Mouse (Mus musculus) embryonic facial prominence, embryonic 13.5 days (tissue): ENCODE measurements at regions not wholly inside any gene's neighbourhood (a gene's known extent, or its start where the extent isn't known, plus 50 kb on each side); places are given as distances from the start of the nearest gene placed in this dataset.

Experiments used
- ATAC-seq: fragments of 200-750 bp; cut with Nextera tagmentation; 2 replicates; pipeline ENCODE4 v1.8.0; 2017; ENCODE audit warnings: low read depth; ENCODE audit not compliant: insufficient number of reproducible peaks, insufficient read depth, low FRiP score, low TSS enrichment
- H3K27ac ChIP-seq: fragments of 300-500 bp; sonication (generic); 2 replicates; pipeline ENCODE4 v1.5.1; 2015; ENCODE audit warnings: moderate library complexity, mild to moderate bottlenecking, inconsistent platforms
- H3K27me3 ChIP-seq: fragments of 300-500 bp; sonication (generic); 2 replicates; pipeline ENCODE4 v1.6.1; 2015; ENCODE audit warnings: mild to moderate bottlenecking, inconsistent platforms
- H3K36me3 ChIP-seq: fragments of 300-500 bp; sonication (generic); 2 replicates; pipeline ENCODE4 v1.6.1; 2015; ENCODE audit warnings: mild to moderate bottlenecking, inconsistent platforms
- H3K4me1 ChIP-seq: fragments of 300-500 bp; sonication (generic); 2 replicates; pipeline ENCODE4 v1.6.1; 2015; ENCODE audit warnings: inconsistent platforms
- H3K4me2 ChIP-seq: fragments of 300-500 bp; sonication (generic); 2 replicates; pipeline ENCODE4 v1.6.1; 2015; ENCODE audit warnings: moderate library complexity, mild to moderate bottlenecking, inconsistent platforms
- H3K4me3 ChIP-seq: fragments of 300-500 bp; sonication (generic); 2 replicates; pipeline ENCODE4 v1.5.1; 2015; ENCODE audit warnings: mild to moderate bottlenecking, inconsistent platforms
- H3K9ac ChIP-seq: fragments of 300-500 bp; sonication (generic); 2 replicates; pipeline ENCODE4 v1.6.1; 2015; ENCODE audit warnings: mild to moderate bottlenecking, inconsistent platforms
- H3K9me3 ChIP-seq: fragments of 300-500 bp; sonication (generic); 2 replicates; pipeline ENCODE4 v1.6.1; 2016; ENCODE audit warnings: inconsistent platforms
- WGBS: fragments of 180-500 bp; shearing (Covaris S2); methylation state at CpG from one replicate; pipeline ENCODE4 v1.1.7; 2015; ENCODE audit warnings: mixed read lengths; 5-methylcytosine and 5-hydroxymethylcytosine counted together

DNA sequence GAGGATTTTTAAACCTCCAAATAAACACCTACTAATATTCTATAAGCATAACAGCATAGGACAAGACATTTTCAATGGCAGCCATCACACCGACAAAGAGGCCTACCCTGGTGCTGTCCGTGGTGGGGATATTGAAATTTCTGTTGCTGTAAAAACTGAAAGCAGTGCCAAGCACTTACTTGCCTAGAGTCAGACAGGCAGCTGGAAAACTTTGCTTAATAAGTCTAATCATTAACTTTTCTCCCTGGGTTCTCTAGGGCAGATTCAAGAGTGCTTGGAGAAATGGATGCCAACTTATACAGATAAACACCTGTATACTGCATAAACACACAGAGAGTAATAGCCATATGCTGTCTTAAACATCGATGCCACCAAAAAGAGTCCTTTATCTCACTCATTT is 192.3 kb upstream of the Ddx18 start:
- H3K27ac ChIP-seq, result no peak overlapping the region
- 77% methylated on average over 3 of the region's 3 CpGs for WGBS
- ATAC-seq, result no peak
- no peaks in the 10 kb centered on the region for H3K27me3 ChIP-seq
- H3K4me3 ChIP-seq, result no peak overlapping the region
- peaks cover 7% of the 10 kb centered on the region; the same call in 1 of the 2 replicates for H3K4me1 ChIP-seq
- no peaks in the 10 kb centered on the region for H3K9me3 ChIP-seq
- H3K36me3 ChIP-seq, result no peaks in the 10 kb centered on the region
- no peak overlapping the region for H3K4me2 ChIP-seq
- no peak overlapping the region for H3K9ac ChIP-seq

DNA sequence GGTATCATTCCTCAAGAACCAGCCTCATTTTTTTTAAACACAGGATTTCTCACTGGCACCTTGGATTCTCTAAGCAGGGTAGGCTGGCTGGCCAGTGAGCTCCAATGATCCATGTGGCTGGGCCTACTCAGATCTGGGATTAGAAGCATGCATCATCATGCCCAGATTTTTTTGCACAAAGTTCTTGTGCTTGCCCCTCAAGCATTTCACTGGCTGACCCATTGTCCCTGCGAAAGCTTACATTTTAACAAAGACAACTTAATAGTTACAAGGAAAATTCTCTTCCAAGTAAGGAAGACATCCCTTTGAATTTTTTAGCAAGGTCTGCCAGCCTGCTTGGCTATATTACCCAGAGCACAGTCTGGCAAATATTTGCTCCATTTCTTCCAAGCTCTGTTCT is 177.4 kb upstream of the Ddx18 start:
- H3K4me3 ChIP-seq, result no peak overlapping the region
- no peaks in the 10 kb centered on the region for H3K27me3 ChIP-seq
- WGBS, result 83% methylated on average over 1 of the region's 1 CpGs
- no peaks in the 10 kb centered on the region for H3K36me3 ChIP-seq
- no peaks in the 10 kb centered on the region for H3K4me1 ChIP-seq
- no peaks in the 10 kb centered on the region for H3K9me3 ChIP-seq
- H3K9ac ChIP-seq, result no peak overlapping the region
- no peak overlapping the region for H3K4me2 ChIP-seq
- no peak for ATAC-seq
- H3K27ac ChIP-seq, result no peak overlapping the region

DNA sequence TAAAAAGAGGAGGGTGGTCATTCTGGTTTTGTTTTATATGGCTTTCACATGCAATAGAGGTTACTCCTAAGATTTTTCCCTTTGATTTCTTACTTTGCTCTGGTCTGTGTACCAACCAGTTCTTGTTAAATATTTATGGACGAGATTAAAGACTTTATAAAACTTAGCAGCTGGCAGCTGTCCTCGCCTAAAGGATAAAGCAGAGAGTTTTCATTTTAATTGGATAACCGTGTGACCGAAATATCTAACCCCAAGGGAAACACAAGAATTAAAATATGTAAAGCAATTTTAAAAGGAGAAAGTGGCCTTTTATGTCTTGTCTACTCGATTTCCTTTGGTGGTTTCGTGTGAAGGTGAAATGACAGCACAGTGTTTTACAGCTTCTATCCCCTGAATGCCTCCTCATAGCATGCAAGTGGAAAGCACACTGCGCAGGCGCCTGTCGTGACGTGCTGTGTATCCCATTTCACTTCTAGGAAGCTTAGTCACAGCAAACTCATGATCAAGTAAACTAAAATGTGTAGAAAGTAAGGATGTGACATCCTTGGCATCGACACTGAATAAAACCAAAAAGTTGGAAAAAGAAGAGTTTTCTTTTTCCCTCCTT is 167.4 kb upstream of the Ddx18 start:
- WGBS, result 55% methylated on average over 11 of the region's 11 CpGs
- no peak for ATAC-seq

DNA sequence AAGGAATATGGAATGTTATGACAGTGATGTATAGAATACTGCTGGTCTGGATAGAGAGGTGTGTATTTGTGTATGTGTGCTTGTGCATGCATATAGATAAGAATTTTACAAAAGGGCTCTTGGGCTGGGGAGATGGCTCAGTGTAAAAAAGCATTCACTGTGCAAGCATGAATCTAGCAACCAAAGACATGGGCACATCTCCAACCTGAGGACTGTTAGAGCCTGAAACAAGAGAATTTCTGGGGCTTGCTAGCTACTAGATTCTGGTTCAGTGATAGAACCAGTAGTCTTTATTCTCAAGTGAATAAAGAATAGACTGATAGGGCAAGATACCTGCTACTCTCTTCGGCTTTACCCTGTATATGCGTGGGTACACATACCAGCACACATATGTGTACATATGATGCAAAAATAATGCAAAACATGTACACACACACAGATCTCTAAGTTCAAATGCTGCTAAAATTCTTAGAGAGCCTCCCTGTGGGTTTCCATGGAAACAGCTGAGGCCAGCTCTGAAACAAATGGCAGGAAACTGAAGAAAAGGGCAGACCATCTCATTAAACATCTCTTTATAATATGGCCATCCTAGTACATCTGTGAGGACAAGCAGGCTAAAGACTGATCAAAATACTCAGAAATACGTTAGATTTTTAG is 166.8 kb upstream of the Ddx18 start:
- H3K4me2 ChIP-seq, result no peak overlapping the region
- H3K9me3 ChIP-seq, result no peaks in the 10 kb centered on the region
- H3K4me3 ChIP-seq, result no peak overlapping the region
- 70% methylated on average over 3 of the region's 3 CpGs for WGBS
- ATAC-seq, result no peak
- no peaks in the 10 kb centered on the region for H3K27me3 ChIP-seq
- no peaks in the 10 kb centered on the region for H3K36me3 ChIP-seq
- no peak overlapping the region for H3K9ac ChIP-seq
- 0 out of 2 replicates have a peak, but pooled peaks cover 3% of the 10 kb centered on the region for H3K4me1 ChIP-seq
- no peak overlapping the region for H3K27ac ChIP-seq

More for the DNA sequence above, 167.4 kb upstream of the Ddx18 start:
- Histone ChIP-seq H3K4me2 (no peak overlapping the region), H3K36me3 (no peaks in the 10 kb centered on the region), H3K4me3 (no peak overlapping the region), H3K9me3 (no peaks in the 10 kb centered on the region), H3K9ac (no peak overlapping the region), H3K27me3 (no peaks in the 10 kb centered on the region), H3K27ac (no peak overlapping the region), H3K4me1 (0 out of 2 replicates have a peak, but pooled peaks cover 3% of the 10 kb centered on the region)

DNA sequence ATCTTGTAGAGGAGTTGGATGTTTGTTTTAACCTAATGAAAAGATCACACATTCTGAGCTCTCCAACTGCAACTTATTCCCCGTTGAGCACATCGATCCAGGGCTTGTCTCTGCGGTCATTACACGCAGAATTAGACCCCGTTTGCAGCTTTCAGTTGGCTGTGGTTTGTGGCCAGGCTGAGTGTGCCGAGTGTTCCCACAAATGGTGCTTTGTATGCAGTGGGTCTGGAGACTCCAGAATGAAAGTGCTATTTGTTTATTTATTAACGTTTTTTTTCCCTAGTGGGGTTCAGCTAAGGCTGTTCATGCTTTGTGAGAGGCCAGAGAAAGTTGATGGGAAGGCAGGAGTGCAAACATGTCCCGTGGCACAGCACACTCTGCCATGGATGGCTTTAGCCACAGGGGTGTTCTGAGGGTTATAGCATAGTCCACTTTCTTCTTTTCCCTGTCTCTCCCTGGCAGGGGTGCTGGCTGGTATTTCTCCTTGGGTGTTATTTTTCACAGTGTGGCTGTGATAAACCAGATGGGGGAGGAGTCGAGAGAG is 141.6 kb upstream of the Ddx18 start:
- no peak for ATAC-seq
- Histone ChIP-seq H3K4me3 (no peak overlapping the region), H3K9ac (no peak overlapping the region), H3K4me2 (no peak overlapping the region), H3K36me3 (no peaks in the 10 kb centered on the region), H3K4me1 (0 out of 2 replicates have a peak, but pooled peaks cover 3% of the 10 kb centered on the region), H3K9me3 (peaks cover 4% of the 10 kb centered on the region; the same call in 1 of the 2 replicates), H3K27ac (no peak overlapping the region), H3K27me3 (no peaks in the 10 kb centered on the region)
- whole genome bisulfite sequencing, result 54% methylated on average over 9 of the region's 9 CpGs

DNA sequence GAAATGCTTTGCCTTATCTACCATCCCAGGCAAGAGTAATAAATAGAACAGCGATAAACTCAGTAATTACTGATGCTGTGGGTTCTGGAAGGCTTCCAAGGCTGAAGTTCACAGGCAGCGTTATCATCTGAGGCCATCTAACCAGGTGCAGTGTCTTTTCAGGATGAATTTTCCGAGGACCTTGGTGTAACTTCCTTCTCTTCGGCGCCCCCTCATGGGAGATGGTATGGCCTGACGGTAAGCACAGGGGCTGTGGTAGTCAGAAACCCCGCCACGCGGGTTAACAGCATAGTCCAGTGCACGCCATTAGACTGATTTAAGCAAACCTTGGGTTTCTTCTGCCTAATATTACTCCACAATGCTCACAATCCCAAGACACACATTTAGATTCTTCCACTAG is 140.5 kb upstream of the Ddx18 start:
- no peak overlapping the region for H3K4me2 ChIP-seq
- H3K4me3 ChIP-seq, result no peak overlapping the region
- WGBS, result 69% methylated on average over 10 of the region's 10 CpGs

DNA sequence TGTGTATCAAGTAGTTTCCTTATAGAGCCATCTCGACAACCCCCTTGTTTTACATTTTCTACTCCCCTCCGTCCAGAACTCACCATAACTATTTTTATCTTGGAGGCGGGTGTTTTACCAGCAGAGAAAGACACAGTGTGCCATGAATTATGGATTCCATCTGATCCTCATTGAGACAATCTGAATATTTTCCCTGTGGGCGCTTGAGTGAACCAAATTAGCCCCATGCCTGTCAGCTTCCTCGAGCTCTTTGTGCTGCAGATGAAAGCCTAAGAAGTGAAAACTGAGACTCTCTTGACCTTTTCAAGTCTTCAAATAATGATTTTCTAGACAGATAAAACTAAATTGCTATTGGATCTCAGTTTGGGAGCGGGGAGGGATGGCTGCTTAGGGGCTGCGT is 134.0 kb upstream of the Ddx18 start:
- Histone ChIP-seq H3K9me3 (no peaks in the 10 kb centered on the region), H3K36me3 (no peaks in the 10 kb centered on the region), H3K4me2 (peak overlapping the region; percentile 39), H3K4me3 (no peak overlapping the region), H3K9ac (no peak overlapping the region), H3K4me1 (peaks cover 19% of the 10 kb centered on the region), H3K27me3 (no peaks in the 10 kb centered on the region), H3K27ac (peak overlapping the region; percentile 49)
- 9% methylated on average over 7 of the region's 7 CpGs for WGBS
- no peak for ATAC-seq

More for the DNA sequence above, 140.5 kb upstream of the Ddx18 start:
- ATAC-seq, result no peak
- no peak overlapping the region for H3K27ac ChIP-seq
- no peak overlapping the region for H3K9ac ChIP-seq
- H3K4me1 ChIP-seq, result 0 out of 2 replicates have a peak, but pooled peaks cover 3% of the 10 kb centered on the region
- H3K27me3 ChIP-seq, result no peaks in the 10 kb centered on the region
- H3K36me3 ChIP-seq, result no peaks in the 10 kb centered on the region
- H3K9me3 ChIP-seq, result no peaks in the 10 kb centered on the region

DNA sequence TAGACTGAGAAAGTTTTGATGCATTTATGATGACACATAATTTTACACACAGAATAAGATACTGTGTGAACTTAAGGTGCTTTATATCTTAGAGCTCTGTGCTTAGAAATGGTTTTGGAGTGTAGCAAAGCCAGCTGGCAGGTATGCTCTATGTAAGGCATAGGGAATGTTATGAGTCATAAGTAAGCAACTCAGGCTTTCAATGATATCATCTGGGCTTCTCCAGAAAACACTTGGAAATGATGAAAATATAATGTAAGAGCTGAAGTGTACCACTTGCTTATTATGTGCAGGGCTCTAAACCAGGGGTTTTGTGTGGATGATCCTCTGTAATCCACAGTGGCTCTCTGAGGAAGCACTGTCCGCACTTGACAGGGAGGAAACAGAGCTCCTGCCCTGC is 86.1 kb upstream of the Ddx18 start:
- no peak for ATAC-seq

DNA sequence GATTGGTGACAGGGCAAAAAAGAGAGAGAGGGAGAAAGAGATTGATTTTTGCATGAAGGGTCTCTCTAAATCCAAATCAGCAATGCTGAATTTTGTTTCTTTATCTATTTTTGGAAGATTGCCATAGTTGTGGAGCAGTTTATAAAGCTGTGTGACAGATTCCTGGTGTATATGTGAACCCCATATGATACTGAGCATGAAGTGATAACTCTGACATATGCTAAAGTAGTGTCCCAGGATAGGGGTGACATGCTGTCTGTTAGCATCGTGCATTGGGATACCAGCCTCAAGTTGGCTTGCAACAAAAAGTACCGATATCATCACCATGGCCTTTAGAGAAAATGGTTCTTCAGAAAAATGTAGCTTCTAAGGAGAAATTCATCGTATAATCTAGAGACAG is 82.3 kb upstream of the Ddx18 start:
- Histone ChIP-seq H3K36me3 (no peaks in the 10 kb centered on the region), H3K9me3 (no peaks in the 10 kb centered on the region), H3K9ac (no peak overlapping the region), H3K4me1 (no peaks in the 10 kb centered on the region), H3K27ac (no peak overlapping the region), H3K4me3 (no peak overlapping the region), H3K27me3 (no peaks in the 10 kb centered on the region), H3K4me2 (no peak overlapping the region)
- 87% methylated on average over 3 of the region's 3 CpGs for WGBS
- no peak for ATAC-seq

More for the DNA sequence above, 86.1 kb upstream of the Ddx18 start:
- H3K27me3 ChIP-seq, result no peaks in the 10 kb centered on the region
- WGBS, result 71% methylated on average over 1 of the region's 1 CpGs
- H3K9ac ChIP-seq, result no peak overlapping the region
- no peak overlapping the region for H3K4me3 ChIP-seq
- no peak overlapping the region for H3K4me2 ChIP-seq
- no peaks in the 10 kb centered on the region for H3K4me1 ChIP-seq
- H3K36me3 ChIP-seq, result no peaks in the 10 kb centered on the region
- H3K9me3 ChIP-seq, result no peaks in the 10 kb centered on the region
- no peak overlapping the region for H3K27ac ChIP-seq

DNA sequence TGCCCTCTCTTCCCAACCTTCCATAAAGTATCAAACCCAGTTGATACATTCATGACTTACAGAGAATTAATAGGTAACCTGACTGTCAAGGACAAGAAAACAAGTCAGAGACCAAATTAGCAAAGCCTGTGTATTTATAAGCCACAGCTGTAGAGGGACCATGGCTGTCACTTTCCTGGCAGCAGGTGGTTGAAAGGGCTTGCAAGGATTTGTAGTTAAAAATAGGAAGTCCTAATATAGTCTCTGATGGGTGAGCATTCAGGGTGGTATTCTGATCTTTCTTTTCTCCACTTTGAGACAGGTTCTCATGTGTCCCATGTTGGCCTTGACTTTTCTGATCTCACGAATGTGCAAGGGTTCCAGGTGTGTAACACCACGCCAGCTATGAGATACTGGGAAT is 63.7 kb upstream of the Ddx18 start:
- no peak for ATAC-seq
- no peaks in the 10 kb centered on the region for H3K27me3 ChIP-seq
- H3K36me3 ChIP-seq, result no peaks in the 10 kb centered on the region
- H3K4me3 ChIP-seq, result no peak overlapping the region
- H3K4me2 ChIP-seq, result no peak overlapping the region
- H3K27ac ChIP-seq, result no peak overlapping the region
- WGBS, result 74% methylated on average over 2 of the region's 2 CpGs
- H3K9me3 ChIP-seq, result no peaks in the 10 kb centered on the region
- H3K9ac ChIP-seq, result no peak overlapping the region
- no peaks in the 10 kb centered on the region for H3K4me1 ChIP-seq

DNA sequence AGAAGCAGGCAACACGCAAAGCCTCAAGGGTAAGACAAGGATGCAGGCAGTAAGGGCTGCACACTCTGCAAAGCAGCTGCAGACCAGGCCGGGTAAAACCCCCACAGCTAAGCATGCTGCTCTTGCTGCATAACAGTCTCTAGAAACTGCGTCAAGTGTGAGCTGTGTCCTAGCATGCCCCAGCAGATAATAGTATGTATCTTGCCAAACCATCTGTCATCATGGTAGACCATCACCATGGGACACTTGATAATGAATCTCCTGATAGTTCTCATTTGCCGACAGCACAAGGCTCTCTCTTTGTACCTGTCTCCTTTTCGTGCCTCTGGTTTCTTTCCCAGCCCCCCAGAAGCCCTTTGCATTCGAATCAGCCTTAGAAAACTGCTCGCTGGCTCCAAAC is 52.5 kb upstream of the Ddx18 start:
- no peaks in the 10 kb centered on the region for H3K9me3 ChIP-seq
- H3K9ac ChIP-seq, result no peak overlapping the region
- no peak overlapping the region for H3K4me3 ChIP-seq
- no peaks in the 10 kb centered on the region for H3K36me3 ChIP-seq
- ATAC-seq, result no peak
- H3K4me1 ChIP-seq, result no peaks in the 10 kb centered on the region
- H3K27me3 ChIP-seq, result no peaks in the 10 kb centered on the region
- WGBS, result 66% methylated on average over 7 of the region's 7 CpGs
- H3K4me2 ChIP-seq, result no peak overlapping the region
- H3K27ac ChIP-seq, result no peak overlapping the region

DNA sequence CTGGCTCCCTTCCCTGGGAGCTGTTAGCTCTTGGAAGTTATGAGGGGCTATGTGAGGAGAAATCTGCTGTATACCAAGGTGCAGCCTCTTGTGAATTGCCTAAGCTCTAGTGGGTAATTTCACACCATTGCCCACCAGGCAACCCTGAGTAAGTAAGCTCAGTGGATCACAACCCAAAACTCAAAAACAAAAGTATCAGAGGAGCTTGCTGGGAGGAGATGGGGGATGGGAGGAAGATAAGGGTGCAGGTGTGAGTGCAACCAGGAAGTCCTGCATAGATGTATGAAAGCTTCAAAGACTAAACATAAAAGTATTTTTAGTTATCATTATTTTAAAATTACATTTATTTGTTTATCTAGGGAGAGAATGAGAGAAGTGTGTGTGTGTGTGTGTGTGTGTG is 50.8 kb upstream of the Ddx18 start:
- Histone ChIP-seq H3K4me3 (no peak overlapping the region), H3K9ac (no peak overlapping the region), H3K36me3 (no peaks in the 10 kb centered on the region), H3K27ac (no peak overlapping the region), H3K4me1 (no peaks in the 10 kb centered on the region), H3K4me2 (no peak overlapping the region), H3K9me3 (no peaks in the 10 kb centered on the region), H3K27me3 (no peaks in the 10 kb centered on the region)
- ATAC-seq, result no peak
